Mouse (Mus musculus) thymus, adult 18-20 months (tissue): Measurements from ENCODE around the gene Ttc28.

Experiments
- DNase-seq, 2 experiments: peaks; one replicate each; pipeline ENCODE4 v3.0.0; 2022; ENCODE audit warnings: mixed read lengths in 2 of 2

Ttc28 gene

DNA sequence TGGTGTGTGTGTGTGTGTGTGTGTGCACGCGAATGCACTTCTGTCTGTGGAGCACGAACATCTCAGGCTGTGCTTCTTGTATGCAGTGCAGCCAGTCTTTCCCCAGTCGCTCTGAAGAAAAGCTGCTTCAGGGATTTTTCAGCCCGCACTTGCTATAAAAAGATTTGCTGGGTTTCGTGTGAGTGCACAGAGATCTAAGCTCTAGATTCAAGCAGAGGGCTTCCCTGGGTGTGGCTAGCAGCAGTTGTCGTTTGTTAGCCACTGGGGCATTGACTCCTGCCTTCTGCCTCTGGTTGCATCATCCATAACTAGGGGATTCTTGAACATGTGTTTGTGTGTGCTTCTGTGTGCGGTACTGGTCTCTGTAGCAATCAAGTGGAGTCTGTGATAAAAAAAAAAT lies 175.9 kb downstream of the Ttc28 start:
- no peak for DNase-seq

DNA sequence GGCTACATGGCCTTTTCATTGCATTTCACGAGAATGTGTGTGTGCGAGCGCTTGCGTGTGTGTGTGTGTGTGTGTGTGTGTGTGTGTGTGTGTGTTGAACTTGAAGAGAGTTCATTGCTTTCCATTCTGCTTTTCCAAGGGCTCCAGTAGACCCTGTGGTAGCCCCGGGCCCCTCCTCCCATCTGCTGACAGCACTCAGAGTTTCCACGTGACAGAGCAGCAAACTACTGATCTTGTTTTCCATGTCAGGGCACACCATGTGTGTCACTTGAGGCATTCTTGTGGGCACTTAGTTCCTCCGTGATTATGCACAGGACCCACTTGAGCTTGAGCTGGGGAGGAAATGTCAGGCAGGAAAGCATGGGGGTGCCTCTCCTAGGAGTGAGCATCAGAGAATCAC lies 177.5 kb downstream of the Ttc28 start:
- peak in 1 of 2 experiments; percentile 19 for DNase-seq

DNA sequence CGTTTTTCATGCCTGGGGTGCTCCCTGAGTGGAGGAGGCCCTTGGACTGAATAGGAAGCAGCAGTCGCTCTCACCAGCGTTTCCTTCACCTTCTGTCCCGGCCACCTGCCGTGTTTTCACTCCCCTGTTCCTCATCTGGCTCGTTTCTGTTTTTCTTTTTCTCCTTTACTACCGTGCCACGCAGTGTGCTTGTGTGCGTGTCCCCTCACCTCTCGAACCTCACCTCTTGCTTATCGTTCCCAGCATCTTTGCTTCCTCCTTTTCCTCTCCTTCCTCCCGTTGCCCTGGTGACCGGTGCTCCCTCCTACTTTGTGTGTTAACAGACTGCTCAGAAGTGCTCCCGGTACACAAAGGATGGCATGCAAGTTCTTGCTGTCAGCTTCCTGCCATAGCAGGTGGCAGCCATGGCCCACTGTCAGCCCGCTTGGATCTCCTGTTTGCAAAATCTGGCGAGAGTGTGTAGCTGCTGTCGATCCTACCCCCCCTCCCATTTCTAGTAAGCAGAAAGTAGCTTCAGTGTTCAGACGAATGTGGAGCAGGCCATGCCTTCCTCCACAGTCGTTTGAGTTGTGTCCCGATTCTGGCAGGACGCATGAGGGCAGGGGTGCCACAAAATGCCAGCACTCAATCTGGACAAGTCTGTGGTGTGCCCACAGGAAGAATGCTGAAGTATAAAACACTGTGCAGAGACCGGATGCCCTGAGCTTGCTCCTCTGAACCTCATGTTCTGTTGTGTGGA lies 179.0 kb downstream of the Ttc28 start:
- DNase-seq: peak; percentile 13 to 26

DNA sequence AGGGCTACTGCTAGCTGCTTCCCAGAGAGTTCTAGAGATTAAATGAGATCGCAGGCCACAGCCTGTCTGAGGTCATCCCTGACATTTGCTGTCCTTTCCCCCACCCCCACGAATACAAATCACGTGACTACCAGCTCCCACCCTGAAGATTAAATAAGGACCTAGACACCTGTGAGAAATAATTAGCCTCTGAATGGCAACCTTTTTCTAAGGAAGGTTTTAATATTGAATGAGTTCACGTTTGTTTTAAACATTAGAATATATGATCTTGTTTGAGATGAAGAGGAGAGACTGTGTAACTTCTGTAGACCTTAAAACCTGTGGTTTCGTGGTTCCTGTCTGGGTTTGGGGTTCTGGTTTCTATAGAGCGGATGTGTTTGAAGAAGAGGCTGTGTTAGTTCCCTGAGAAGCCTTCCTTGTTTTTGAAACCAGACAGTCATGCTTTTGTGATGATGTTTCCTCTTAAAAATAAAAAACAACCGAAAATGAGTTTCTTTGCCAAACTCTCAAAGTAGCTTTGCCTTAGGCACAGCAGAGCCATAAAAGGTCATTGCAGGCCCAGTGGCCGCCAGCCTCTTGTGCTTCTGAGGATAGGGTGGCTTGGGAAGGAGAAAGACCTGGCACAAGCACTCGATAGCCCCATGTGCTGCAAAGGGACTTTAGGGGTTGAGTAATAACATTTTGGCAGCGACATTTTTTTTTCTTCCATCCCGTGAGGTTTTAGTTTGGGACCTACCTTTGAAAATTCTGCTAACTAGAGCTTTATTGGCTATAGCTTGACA lies 179.7 kb downstream of the Ttc28 start:
- peak in 1 of 2 experiments; percentile 55 for DNase-seq

DNA sequence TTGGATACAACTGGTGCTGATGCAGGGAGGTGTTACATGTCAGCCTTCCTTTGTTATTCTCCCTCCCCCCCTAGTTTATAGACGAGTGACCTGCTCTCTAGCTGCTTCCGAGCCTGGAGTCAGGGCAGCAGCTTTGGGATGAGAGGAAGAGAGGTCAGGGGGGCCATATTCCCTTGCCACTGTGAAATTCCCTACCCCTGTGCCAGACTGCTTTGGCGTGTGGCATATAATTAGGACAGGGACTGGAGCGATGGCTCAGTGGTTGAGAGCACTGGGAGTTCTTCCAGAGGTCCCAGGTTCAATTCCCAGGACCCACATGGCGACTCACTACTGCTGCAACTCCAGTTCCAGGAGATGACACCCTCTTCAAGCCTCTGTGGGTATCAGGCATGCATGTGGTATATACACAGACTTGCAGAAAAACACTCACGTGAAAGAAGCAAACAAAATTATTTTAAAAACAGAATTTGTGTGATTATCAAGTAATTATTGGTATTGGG lies 180.7 kb downstream of the Ttc28 start:
- DNase-seq: no peak

DNA sequence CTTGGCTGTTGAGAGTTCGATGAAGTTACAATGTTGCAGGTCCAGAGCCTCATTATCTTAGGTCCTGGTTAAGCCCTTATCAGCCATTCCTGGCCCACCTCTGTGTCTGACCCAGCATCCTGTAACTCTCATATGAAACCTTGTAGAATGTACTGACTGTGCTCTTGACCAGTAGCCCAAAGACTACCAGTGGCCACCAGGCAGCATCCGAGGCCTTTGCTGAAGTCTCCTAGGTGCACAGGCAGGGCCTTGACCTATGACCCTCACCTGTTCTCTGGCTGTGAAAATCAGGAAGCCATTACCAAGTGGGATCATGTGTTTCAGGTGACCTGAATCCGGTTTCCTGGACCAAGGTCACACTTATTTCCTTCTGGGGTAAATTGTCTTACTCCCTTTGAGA lies 183.6 kb downstream of the Ttc28 start:
- DNase-seq: no peak

DNA sequence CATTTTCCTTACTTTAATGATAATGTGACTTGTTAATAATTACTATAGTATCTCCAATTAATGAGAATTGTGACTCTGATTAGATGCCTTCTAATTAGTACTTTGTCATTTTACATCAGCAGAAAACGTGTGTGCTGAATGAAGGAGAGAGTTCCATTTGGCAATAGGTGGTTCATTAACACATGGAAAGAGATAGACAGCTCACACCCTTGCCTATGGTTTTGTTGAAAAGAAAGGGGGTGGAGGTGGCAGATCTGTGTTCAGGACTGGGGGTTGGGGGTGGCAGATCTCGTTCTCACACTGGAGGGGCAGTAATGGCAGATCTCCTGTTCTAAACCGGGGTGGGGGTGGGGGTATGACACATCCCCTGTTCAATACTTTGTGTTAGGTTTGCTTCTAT lies 184.4 kb downstream of the Ttc28 start:
- no peak for DNase-seq

DNA sequence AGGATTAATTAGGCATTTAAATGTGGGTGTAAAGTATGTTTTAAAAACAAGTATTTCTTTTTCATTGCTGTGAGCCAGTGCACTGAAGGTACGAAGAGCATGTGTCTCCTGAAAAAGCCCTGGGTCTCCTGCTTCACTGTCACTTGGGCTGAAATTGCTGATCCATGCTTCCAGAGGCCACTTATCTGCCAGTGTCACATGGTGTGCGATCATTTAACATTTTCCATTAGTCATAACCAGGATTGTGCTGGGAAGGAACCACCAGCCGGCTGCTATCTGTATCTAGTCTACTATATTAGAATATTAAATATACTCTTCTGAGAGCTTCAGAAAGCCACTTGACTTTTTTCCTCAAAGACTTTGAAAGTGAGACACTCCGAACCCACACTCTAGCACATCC lies 186.2 kb downstream of the Ttc28 start:
- DNase-seq: no peak

DNA sequence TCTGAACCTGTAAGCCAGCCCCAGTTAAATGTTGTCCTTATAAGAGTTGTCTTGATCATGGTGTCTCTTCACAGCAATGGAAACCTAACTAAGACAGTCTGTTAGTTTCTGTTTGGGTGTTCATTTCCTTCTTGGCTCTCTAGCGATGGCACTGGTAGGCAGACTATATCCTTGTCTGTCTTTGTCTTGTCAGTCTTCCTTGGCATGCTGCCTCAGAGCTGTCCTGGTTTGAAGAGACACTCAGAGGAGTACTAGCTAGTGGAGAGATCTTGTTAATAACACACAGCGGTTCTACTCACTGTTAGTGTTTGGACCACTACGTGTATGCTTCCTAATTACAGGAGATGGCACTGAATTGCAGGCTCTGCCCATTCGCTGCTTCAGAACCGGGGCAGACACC lies 189.9 kb downstream of the Ttc28 start:
- DNase-seq: no peak

DNA sequence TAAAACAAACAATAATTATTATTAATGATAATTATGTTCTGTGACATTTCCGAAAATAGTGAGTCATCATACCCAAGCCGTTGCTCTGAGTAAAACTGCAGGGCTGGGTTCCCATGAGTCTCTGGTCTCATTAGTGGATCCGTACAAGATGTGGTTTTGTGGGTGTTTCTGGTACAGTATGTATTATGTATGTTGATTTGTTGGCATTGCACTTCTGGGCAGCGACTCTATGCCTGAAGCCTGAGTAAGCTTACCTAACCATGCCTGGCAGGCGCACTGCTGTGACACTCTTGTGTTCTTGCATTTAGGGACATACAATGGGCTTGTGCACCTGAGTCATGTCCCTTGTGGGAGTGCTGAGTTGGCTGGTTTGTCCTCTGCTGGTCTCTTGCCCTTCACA lies 190.3 kb downstream of the Ttc28 start:
- no peak for DNase-seq

DNA sequence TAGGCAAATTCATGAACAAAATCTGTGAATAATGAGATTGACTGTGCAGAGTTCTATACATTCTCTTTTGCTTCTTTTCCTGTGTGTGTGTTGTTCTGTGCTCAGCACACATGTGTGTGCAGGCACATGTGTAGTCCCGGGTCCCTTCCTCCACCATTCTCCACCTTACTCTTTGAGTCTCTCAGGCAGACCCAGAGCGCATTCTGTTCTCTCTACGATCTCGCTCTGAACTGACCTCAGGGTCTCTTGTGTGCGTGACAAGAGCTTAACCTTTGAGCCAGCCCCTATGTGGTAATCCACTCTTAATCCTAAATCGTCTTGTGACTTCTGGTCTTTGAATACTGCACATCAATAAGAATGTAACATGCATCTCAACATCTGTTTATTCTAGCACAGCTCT lies 190.8 kb downstream of the Ttc28 start:
- DNase-seq: no peak

DNA sequence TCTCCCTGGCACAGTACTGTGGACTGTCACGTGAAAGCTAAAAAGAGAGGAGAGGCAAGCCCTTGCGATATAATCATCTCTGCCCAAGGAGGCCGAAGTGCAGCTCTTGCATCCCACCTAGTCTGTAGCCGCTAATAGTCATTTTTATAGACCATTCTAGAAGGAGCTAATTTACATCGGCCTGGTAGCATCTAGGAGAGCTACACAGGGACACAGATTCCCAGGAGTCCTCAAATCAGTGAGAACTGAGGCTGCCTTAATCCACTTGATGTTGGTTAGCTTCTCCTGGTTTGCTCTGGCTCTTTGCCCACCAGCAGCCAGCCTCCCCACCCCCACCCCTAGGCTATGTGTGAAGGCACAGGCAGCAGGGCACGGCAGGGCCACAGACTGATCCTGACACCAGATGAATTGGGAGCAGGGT lies 193.7 kb downstream of the Ttc28 start:
- DNase-seq: no peak

DNA sequence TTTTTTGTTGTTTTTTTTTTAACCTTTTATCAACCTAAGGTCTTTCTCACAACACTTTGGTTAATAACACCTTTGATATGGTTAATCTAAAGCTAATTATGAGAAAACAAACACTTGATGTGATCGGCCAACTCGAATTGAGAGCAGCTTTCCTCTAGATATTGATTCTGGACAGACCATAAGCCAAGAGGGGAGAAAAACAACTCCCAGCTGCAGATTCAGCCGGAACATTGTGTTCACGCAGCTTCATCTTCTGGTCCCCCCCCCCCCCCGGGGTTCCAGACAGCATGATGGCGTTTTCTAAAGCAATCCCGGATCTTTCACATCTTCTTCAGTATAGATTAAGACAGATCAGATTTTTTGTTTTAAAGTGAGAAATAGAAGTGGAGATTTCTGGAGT lies 194.4 kb downstream of the Ttc28 start:
- DNase-seq: no peak

DNA sequence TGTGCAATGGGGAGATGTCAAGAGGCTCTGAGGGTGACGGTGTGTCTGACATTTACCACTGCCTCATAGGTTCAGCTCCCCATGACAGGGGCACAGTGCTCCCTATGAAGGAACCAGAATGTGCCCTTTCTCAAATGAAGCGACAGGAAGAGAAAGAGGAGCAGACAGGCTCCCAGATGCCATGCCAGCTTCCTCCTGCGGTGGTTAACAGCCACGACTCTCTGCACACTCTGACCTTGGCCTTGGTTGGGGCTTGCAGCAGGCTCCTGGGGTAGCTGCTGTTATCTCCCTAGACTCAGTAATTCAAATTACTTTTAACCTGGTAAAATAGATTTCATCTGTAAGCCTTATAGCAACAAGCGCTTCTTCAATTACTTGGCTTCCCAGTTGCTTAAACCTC lies 196.2 kb downstream of the Ttc28 start:
- DNase-seq: no peak

DNA sequence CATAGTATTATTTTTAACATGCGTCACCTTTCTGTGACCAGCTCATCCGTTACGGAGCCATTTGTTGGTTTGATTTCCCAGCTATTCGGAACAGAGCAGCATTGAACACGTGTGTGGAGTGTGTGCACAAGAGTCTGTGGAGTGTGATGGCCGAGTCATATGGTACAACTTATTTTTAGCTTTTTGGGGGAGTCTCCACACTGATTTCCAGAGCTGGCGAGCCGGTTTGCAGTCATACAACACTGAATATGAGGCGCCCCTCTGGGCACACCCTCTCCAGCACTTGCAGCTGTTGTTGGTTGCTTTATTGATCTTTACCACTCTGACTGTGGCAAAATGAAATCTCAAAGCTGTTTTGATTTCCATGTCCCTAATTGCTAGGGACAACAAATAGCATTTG lies 197.7 kb downstream of the Ttc28 start:
- DNase-seq: no peak

DNA sequence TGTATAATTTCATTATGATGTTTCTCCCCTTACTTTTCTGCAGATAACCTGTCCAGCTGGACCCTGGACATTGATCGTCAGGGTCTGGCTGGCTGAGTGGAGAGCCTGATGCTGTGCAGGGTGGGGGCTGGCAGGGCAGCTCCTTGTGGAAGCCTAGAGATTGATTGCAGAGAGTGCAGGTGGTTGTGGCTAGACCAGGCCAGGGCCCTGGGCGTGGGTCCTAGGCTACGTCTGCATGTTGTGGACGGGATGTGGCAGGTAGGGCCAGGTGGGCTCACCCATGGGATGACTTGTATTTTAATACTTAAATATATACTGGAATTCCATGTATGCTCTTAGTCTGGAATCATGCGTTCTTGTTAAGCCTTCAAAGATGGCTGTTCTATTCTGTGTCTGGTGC lies 201.0 kb downstream of the Ttc28 start:
- DNase-seq: no peak

DNA sequence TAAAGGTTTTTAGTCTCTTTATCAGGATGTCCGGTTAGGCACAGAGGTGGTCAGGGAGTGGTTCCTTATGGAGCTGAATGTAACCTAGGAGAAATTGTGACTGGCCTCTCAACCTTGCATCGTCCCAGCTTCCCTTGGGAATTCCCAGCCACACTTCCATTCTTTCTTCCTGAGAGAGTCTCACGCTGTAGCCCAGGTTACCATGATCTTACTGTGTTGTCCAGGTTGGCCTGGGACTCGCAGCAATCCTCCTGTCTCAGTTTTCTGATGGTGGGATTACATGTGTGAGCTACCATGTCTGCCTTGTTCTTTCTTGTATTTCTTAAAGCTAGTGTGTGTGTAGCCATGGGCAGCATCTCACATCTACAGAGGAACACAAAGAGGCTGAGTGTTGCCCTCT lies 206.2 kb downstream of the Ttc28 start:
- DNase-seq: no peak

DNA sequence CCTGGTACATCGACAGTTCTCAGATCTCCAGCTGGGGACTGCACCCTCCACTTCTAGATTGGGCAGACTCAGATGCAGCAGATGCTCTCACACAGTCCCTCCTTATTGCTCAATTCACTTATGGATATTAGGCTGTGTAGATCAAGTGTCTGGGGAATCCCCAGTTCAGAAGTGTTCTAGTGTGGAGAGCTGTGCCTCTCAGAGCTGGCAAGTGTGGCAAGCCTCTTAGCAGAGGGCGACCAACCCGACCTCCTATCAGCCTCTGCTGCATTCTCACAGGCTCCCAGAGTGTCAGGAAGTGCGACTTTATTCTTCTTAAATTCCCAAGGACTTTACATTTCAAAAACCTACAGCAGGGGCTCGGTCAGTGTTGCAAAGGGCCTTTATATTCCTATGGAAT lies 217.1 kb downstream of the Ttc28 start:
- DNase-seq: no peak

DNA sequence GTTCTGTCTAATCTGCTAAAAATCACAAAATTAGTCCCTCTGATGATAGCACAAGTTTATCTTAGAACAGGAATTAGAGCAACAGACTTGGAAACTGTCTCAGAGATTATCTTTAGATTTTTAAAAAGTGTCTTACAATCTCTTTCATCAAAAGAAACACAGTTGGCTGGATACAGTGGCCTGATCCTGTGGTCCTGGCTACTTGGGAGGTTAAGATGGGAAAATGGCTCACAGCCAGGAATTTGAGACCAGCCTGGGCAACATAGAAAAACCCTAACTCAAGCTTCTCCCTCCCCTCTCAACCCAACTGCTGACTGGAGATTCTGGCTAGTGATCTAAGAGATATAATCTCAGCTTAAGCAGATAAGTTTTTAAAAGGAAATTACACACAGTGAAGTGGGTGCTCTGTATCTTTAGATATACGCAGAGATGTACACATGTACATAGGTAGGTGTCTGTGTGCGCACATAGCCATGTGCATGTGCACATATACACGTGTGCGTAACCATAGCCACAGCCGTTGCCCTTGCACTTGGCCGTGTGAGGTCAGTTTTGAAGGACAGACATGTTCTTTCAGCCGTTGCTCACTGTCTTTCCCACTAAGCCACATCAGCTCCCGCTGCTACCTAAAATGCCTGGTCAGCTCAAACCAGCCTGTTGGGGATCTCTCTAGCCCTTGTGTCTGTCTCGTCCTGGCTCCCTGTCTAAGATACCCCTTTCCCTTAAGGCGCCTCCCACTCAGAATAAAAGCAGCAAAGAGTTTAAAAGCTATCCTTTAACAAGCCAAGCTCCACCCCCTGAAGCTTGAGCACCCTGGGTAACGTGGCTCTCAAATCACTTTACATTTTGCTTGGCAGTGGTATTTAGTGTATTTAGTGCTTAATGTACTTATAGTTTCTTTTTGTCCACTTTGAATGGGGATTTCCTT lies 217.9 kb downstream of the Ttc28 start:
- no peak for DNase-seq

DNA sequence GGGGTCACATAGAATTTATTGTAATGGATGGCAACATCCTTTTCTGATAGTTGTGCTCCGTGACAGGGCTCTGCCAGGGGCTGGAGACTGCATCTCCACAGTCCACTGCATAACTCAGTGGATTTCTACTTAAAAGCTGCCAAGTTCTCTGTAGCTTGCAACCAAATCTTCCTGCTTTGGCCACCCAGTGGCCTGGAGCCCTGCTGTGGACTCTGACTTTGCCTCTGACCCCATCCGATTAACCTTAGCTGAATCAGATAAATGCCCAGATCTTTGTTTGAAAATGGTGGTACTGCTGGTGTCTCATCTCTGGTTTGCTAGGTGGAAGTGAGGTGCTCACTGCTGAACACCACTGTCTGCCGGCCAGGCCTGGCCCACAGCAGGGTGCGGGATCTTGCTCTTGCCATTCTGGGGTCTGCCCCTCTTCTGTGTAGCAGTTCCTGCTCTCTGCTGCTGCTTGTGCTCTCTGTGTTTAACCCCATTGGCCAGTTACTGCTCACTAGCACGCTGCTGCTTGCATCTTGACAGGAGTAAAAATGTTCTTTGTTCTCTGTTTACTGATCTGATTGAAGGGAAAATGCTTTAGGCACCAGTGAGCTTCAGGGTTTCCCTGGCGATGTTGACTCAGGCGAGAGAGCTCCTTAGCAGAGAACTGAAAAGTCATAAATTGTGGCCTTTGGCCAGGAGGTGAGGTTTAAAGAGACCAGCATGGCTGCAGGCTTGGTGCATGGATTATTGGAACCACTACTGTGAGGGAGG lies 219.1 kb downstream of the Ttc28 start:
- no peak for DNase-seq

DNA sequence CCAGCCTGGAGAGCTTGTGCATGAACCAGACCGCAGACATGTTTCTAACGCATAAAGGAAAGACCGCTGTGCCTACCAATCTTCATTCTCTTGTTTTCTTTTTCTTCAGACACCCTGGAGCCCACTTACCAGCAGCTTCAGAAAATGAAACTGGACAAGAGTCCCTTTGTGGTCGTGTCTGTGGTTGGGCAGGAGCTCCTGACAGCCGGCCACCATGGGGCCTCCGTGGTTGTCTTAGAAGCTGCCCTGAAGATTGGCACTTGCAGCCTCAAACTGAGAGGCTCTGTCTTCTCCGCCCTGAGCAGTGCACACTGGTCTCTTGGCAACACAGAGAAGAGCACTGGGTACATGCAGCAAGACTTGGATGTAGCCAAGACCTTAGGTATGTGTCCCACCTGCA lies 221.0 kb downstream of the Ttc28 start:
- no peak for DNase-seq

DNA sequence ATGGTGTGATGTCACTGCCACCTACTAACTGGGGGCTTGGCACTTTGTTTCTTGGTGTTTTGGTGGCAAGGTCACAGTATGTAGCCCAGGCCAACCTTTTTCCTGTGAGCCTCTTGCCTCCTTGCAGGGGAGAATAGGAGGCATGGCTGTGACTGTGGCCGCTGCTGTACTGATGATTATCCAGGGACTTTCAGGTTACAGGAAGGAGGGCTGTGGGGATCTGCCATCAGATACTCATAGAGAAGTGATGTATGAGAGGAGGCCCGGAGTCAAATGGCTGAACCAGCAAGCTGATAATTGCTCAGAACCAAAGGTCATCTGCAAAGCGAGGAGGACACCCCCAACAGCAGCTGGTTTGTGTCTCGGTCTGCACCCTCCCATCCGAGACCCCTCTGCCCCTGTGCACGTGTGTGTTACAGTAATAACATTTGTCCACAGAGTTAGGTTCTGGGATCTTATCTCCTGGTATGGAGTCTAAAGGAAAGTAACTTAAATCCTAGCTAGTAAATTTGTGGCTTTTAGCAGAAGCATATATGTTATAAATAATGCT lies 221.9 kb downstream of the Ttc28 start:
- no peak for DNase-seq
